Mouse (Mus musculus): ENCODE measurements around the gene Igfbp6. TPM values are rescaled to one million over a fixed set of nuclear protein-coding genes. Genes with fewer than 3 reads are reported as not detected.

The Igfbp6 gene
- 136 TPM for polyA plus RNA-seq (2015; fragmentation: Illumina TruSeq; extraction: RNeasy Lipid Tissue Mini Kit (QIAGEN cat#74804); ENCODE audit: insufficient read depth, low read depth, low replicate concordance)

GRCm38 (mm10) chr15:102144274-102144711 is at the start of gene Igfbp6:
Igfbp6 (plus strand) TSS chr15:102144362.

GRCm38 (mm10) chr15:102100161-102100981 is 43.8 kb upstream of the Igfbp6 start, which contains the start of gene Tns2:
Tns2 (plus strand) TSS chr15:102100413.

GRCm38 (mm10) chr15:102136129-102136758 is 7.9 kb upstream of the Igfbp6 start, which contains the start of gene Spryd3:
Spryd3 (minus strand) TSS chr15:102136234.

GRCm38 (mm10) chr15:102150301-102151135 is 6.4 kb downstream of the Igfbp6 start, which contains the start of gene Soat2:
Soat2 (plus strand) TSS chr15:102150526.

Other genes starting within 250 kb of the Igfbp6 start
- not detected for gene Krt4, start 219.6 kb upstream of the Igfbp6 start, polyA plus RNA-seq (2015; fragmentation: Illumina TruSeq; extraction: RNeasy Lipid Tissue Mini Kit (QIAGEN cat#74804); ENCODE audit: insufficient read depth, low read depth, low replicate concordance)
- gene Krt79, start 204.0 kb upstream of the Igfbp6 start, polyA plus RNA-seq (2015; fragmentation: Illumina TruSeq; extraction: RNeasy Lipid Tissue Mini Kit (QIAGEN cat#74804); ENCODE audit: insufficient read depth, low read depth, low replicate concordance) = not detected
- not detected for gene Krt78, start 190.1 kb upstream of the Igfbp6 start, polyA plus RNA-seq (2015; fragmentation: Illumina TruSeq; extraction: RNeasy Lipid Tissue Mini Kit (QIAGEN cat#74804); ENCODE audit: insufficient read depth, low read depth, low replicate concordance)
- gene Krt8, start 139.9 kb upstream of the Igfbp6 start, polyA plus RNA-seq (2015; fragmentation: Illumina TruSeq; extraction: RNeasy Lipid Tissue Mini Kit (QIAGEN cat#74804); ENCODE audit: insufficient read depth, low read depth, low replicate concordance) = 48.8 TPM
- 66.9 TPM for gene Krt18, start 116.2 kb upstream of the Igfbp6 start, polyA plus RNA-seq (2015; fragmentation: Illumina TruSeq; extraction: RNeasy Lipid Tissue Mini Kit (QIAGEN cat#74804); ENCODE audit: insufficient read depth, low read depth, low replicate concordance)
- gene Eif4b, start 70.6 kb upstream of the Igfbp6 start, polyA plus RNA-seq (2015; fragmentation: Illumina TruSeq; extraction: RNeasy Lipid Tissue Mini Kit (QIAGEN cat#74804); ENCODE audit: insufficient read depth, low read depth, low replicate concordance) = 35.5 TPM
- gene Tns2, start 43.9 kb upstream of the Igfbp6 start, polyA plus RNA-seq (2015; fragmentation: Illumina TruSeq; extraction: RNeasy Lipid Tissue Mini Kit (QIAGEN cat#74804); ENCODE audit: insufficient read depth, low read depth, low replicate concordance) = 62.5 TPM
- gene Spryd3, start 8.1 kb upstream of the Igfbp6 start, polyA plus RNA-seq (2015; fragmentation: Illumina TruSeq; extraction: RNeasy Lipid Tissue Mini Kit (QIAGEN cat#74804); ENCODE audit: insufficient read depth, low read depth, low replicate concordance) = 11.0 TPM
- 0.98 TPM for gene Soat2, start 6.2 kb downstream of the Igfbp6 start, polyA plus RNA-seq (2015; fragmentation: Illumina TruSeq; extraction: RNeasy Lipid Tissue Mini Kit (QIAGEN cat#74804); ENCODE audit: insufficient read depth, low read depth, low replicate concordance)
- gene Zfp740, start 58.9 kb downstream of the Igfbp6 start, polyA plus RNA-seq (2015; fragmentation: Illumina TruSeq; extraction: RNeasy Lipid Tissue Mini Kit (QIAGEN cat#74804); ENCODE audit: insufficient read depth, low read depth, low replicate concordance) = 19.2 TPM
- 14.2 TPM for gene Csad, start 60.4 kb downstream of the Igfbp6 start, polyA plus RNA-seq (2015; fragmentation: Illumina TruSeq; extraction: RNeasy Lipid Tissue Mini Kit (QIAGEN cat#74804); ENCODE audit: insufficient read depth, low read depth, low replicate concordance)
- gene Itgb7, start 87.6 kb downstream of the Igfbp6 start, polyA plus RNA-seq (2015; fragmentation: Illumina TruSeq; extraction: RNeasy Lipid Tissue Mini Kit (QIAGEN cat#74804); ENCODE audit: insufficient read depth, low read depth, low replicate concordance) = 2.8 TPM
- 13.8 TPM for gene Rarg, start 113.2 kb downstream of the Igfbp6 start, polyA plus RNA-seq (2015; fragmentation: Illumina TruSeq; extraction: RNeasy Lipid Tissue Mini Kit (QIAGEN cat#74804); ENCODE audit: insufficient read depth, low read depth, low replicate concordance)
- gene Gm9918, start 126.2 kb downstream of the Igfbp6 start, polyA plus RNA-seq (2015; fragmentation: Illumina TruSeq; extraction: RNeasy Lipid Tissue Mini Kit (QIAGEN cat#74804); ENCODE audit: insufficient read depth, low read depth, low replicate concordance) = not detected
- gene Mfsd5, start 135.1 kb downstream of the Igfbp6 start, polyA plus RNA-seq (2015; fragmentation: Illumina TruSeq; extraction: RNeasy Lipid Tissue Mini Kit (QIAGEN cat#74804); ENCODE audit: insufficient read depth, low read depth, low replicate concordance) = 8.9 TPM
- gene Espl1, start 151.9 kb downstream of the Igfbp6 start, polyA plus RNA-seq (2015; fragmentation: Illumina TruSeq; extraction: RNeasy Lipid Tissue Mini Kit (QIAGEN cat#74804); ENCODE audit: insufficient read depth, low read depth, low replicate concordance) = 1.5 TPM
- gene Pfdn5, start 181.8 kb downstream of the Igfbp6 start, polyA plus RNA-seq (2015; fragmentation: Illumina TruSeq; extraction: RNeasy Lipid Tissue Mini Kit (QIAGEN cat#74804); ENCODE audit: insufficient read depth, low read depth, low replicate concordance) = 82.8 TPM
- gene Myg1, start 187.3 kb downstream of the Igfbp6 start, polyA plus RNA-seq (2015; fragmentation: Illumina TruSeq; extraction: RNeasy Lipid Tissue Mini Kit (QIAGEN cat#74804); ENCODE audit: insufficient read depth, low read depth, low replicate concordance) = 24.2 TPM
- 18.0 TPM for gene Aaas, start 206.4 kb downstream of the Igfbp6 start, polyA plus RNA-seq (2015; fragmentation: Illumina TruSeq; extraction: RNeasy Lipid Tissue Mini Kit (QIAGEN cat#74804); ENCODE audit: insufficient read depth, low read depth, low replicate concordance)
- gene Sp7, start 222.8 kb downstream of the Igfbp6 start, polyA plus RNA-seq (2015; fragmentation: Illumina TruSeq; extraction: RNeasy Lipid Tissue Mini Kit (QIAGEN cat#74804); ENCODE audit: insufficient read depth, low read depth, low replicate concordance) = 0.26 TPM